Comparison of ENCODE assay signal across 8 mouse cellular contexts in the genomic region with DNA sequence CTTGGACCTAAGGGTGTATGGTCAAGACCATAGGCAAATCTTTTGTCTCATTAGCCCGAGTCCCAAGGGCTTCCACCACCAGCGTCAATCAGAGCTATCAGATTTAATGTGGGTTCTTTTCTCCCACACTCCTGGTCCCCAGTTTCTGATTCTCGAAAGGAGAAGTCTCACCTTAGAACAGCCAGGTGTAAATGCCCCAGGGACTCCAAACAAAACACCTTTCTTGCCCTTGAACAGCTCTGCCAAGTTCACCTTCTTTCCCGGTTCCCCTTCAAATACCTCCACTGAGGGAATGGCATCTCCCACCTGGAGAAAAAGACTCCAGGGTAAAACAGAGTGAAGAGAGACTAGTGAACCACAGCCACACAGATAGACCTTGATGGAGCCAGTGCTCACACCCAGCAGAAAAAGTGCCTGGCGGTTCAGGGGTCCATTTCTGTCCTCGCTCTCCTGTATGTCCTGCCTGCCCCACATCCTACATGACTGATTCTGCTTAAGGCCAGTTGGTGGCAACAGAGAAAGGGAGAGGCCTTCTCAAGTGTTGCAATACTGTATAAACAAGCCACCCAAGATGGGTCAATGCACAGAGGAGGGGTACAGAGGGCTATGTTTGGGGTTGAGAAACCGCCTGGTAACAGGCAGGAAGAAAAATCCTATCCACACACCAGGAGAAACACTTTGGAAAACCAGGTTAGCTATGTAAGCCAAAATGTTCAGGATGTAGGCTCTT. TPM values are rescaled to one million over a fixed set of nuclear protein-coding genes. Genes with fewer than 3 reads are reported as not detected.
DNase-seq lines count a peak whose midpoint lies in the region; ATAC-seq lines count a peak whose summit lies in the region.

No protein-coding gene starts in this region.

- no peaks in the 10 kb centered on the region for H3K9me3 ChIP-seq in forebrain, embryonic 14.5 days (replicated peaks; ENCODE audit: control insufficient read depth, low read length)
- H3K9me3 ChIP-seq in liver, embryonic 12.5 days (replicated peaks), result no peaks in the 10 kb centered on the region
- no peaks in the 10 kb centered on the region for H3K9me3 ChIP-seq in neural tube, embryonic 15.5 days (replicated peaks)

- H3K27ac ChIP-seq in forebrain, embryonic 14.5 days (ENCODE audit: low read depth, low read length), result no peak overlapping the region
- H3K27ac ChIP-seq in liver, embryonic 12.5 days, result peak overlapping the region; percentile 9; the same call in 1 of the 2 replicates
- no peak overlapping the region for H3K27ac ChIP-seq in neural tube, embryonic 15.5 days (replicated peaks)

- no peaks in the 10 kb centered on the region for H3K27me3 ChIP-seq in forebrain, embryonic 14.5 days (replicated peaks; ENCODE audit: control insufficient read depth, insufficient read depth, low read length)
- no peaks in the 10 kb centered on the region for H3K27me3 ChIP-seq in liver, embryonic 12.5 days (replicated peaks)
- no peaks in the 10 kb centered on the region for H3K27me3 ChIP-seq in neural tube, embryonic 15.5 days (replicated peaks)

- 89% methylated on average over 7 of the region's 7 CpGs for WGBS in forebrain, embryonic 14.5 days
- 76% methylated on average over 7 of the region's 7 CpGs for WGBS in liver, embryonic 12.5 days (ENCODE audit: insufficient replicate concordance)
- whole genome bisulfite sequencing in neural tube, embryonic 15.5 days, result 92% methylated on average over 7 of the region's 7 CpGs

- peak overlapping the region; percentile 82 for H3K4me2 ChIP-seq in forebrain, embryonic 14.5 days (ENCODE audit: low read length)
- peak overlapping the region; percentile 90 for H3K4me2 ChIP-seq in liver, embryonic 12.5 days
- peak overlapping the region; percentile 73 for H3K4me2 ChIP-seq in neural tube, embryonic 15.5 days

- peak overlapping the region; percentile 53; the same call in 1 of the 2 replicates for H3K4me3 ChIP-seq in forebrain, embryonic 14.5 days (ENCODE audit: low read depth, low read length)
- H3K4me3 ChIP-seq in liver, embryonic 12.5 days, result peak overlapping the region; percentile 78
- H3K4me3 ChIP-seq in neural tube, embryonic 15.5 days (replicated peaks), result peak overlapping the region; percentile 64

- peaks cover 50% of the 10 kb centered on the region for H3K36me3 ChIP-seq in forebrain, embryonic 14.5 days (ENCODE audit: control insufficient read depth, insufficient read depth, low read length)
- H3K36me3 ChIP-seq in liver, embryonic 12.5 days, result peaks cover 42% of the 10 kb centered on the region
- H3K36me3 ChIP-seq in neural tube, embryonic 15.5 days, result peaks cover 52% of the 10 kb centered on the region

- ATAC-seq in forebrain, embryonic 14.5 days, result no peak
- no peak for ATAC-seq in liver, embryonic 12.5 days
- no peak for ATAC-seq in neural tube, embryonic 15.5 days (ENCODE audit: low FRiP score)
- ATAC-seq in megakaryocyte progenitor cell, adult 5-6 weeks (replicated peaks; ENCODE audit: poor library complexity), result no peak

- H3K9ac ChIP-seq in forebrain, embryonic 14.5 days (ENCODE audit: low read length), result peak overlapping the region; percentile 71; the same call in 1 of the 2 replicates
- peak overlapping the region; percentile 82 for H3K9ac ChIP-seq in liver, embryonic 12.5 days
- peak overlapping the region; percentile 73; the same call in 1 of the 2 replicates for H3K9ac ChIP-seq in neural tube, embryonic 15.5 days (replicated peaks)

- peaks cover 11% of the 10 kb centered on the region for H3K4me1 ChIP-seq in forebrain, embryonic 14.5 days (ENCODE audit: control insufficient read depth, insufficient read depth, low read length)
- peaks cover 37% of the 10 kb centered on the region for H3K4me1 ChIP-seq in liver, embryonic 12.5 days
- H3K4me1 ChIP-seq in neural tube, embryonic 15.5 days, result peaks cover 38% of the 10 kb centered on the region

- DNase-seq in layer of hippocampus, adult 9-11 months, result peak; percentile 8
- no peak for DNase-seq in layer of hippocampus, postnatal 14 days (ENCODE audit: low spot score in 2 of 2)
- DNase-seq in forebrain, embryonic 14.5 days (ENCODE audit: low spot score), result no peak
- no peak for DNase-seq in embryo, embryonic 11 days
- DNase-seq in thymus, postnatal 10 days (ENCODE audit: low spot score in 2 of 2), result no peak

RNA-seq across cellular contexts. Expression of gene Trmt112, which starts 1.5 kb away (rescaled TPM):
- total RNA-seq in layer of hippocampus, postnatal 14 days (2021), result 10 to 100 TPM; 39.7 to 42.4 TPM
- polyA plus RNA-seq in forebrain, embryonic 14.5 days (2014; fragmentation: Nextera tagmentation; extraction: Ambion mirVana), result 125 and 150 TPM in 2 replicates
- 115 TPM in 2 replicates for polyA plus RNA-seq in liver, embryonic 12.5 days (2016; fragmentation: Nextera tagmentation; extraction: Ambion mirVana)
- 103 and 113 TPM in 2 replicates for polyA plus RNA-seq in neural tube, embryonic 15.5 days (2015; fragmentation: Nextera tagmentation; extraction: Ambion mirVana)
- total RNA-seq in megakaryocyte progenitor cell, adult 5-6 weeks (2015), result 149 and 168 TPM in 2 replicates
- total RNA-seq in megakaryocyte progenitor cell, adult 5-6 weeks (2017), result 229 and 256 TPM in 2 replicates

RNA-seq across cellular contexts. Expression of gene Prdx5, which starts 1.9 kb away (rescaled TPM):
- total RNA-seq in layer of hippocampus, postnatal 14 days (2021), result 100 to 1,000 TPM; 377 to 396 TPM
- 229 and 233 TPM in 2 replicates for polyA plus RNA-seq in forebrain, embryonic 14.5 days (2014; fragmentation: Nextera tagmentation; extraction: Ambion mirVana)
- polyA plus RNA-seq in liver, embryonic 12.5 days (2016; fragmentation: Nextera tagmentation; extraction: Ambion mirVana), result 94.2 and 101 TPM in 2 replicates
- polyA plus RNA-seq in neural tube, embryonic 15.5 days (2015; fragmentation: Nextera tagmentation; extraction: Ambion mirVana), result 392 and 417 TPM in 2 replicates
- total RNA-seq in megakaryocyte progenitor cell, adult 5-6 weeks (2015), result 310 and 346 TPM in 2 replicates
- total RNA-seq in megakaryocyte progenitor cell, adult 5-6 weeks (2017), result 546 and 620 TPM in 2 replicates

RNA-seq across cellular contexts. Expression of gene Esrra, which starts 13.6 kb away (rescaled TPM):
- 10 to 100 TPM; 52.6 to 59.2 TPM for total RNA-seq in layer of hippocampus, postnatal 14 days (2021)
- polyA plus RNA-seq in forebrain, embryonic 14.5 days (2014; fragmentation: Nextera tagmentation; extraction: Ambion mirVana), result 6.3 and 7.0 TPM in 2 replicates
- 6.5 and 6.8 TPM in 2 replicates for polyA plus RNA-seq in liver, embryonic 12.5 days (2016; fragmentation: Nextera tagmentation; extraction: Ambion mirVana)
- 16.9 and 17.1 TPM in 2 replicates for polyA plus RNA-seq in neural tube, embryonic 15.5 days (2015; fragmentation: Nextera tagmentation; extraction: Ambion mirVana)
- 8.5 and 10.2 TPM in 2 replicates for total RNA-seq in megakaryocyte progenitor cell, adult 5-6 weeks (2015)
- total RNA-seq in megakaryocyte progenitor cell, adult 5-6 weeks (2017), result 23.9 and 27.5 TPM in 2 replicates

RNA-seq across cellular contexts. Expression of gene Catsperz, which starts 17.2 kb away (rescaled TPM):
- 10 to 100 TPM; 13.3 to 14.4 TPM for total RNA-seq in layer of hippocampus, postnatal 14 days (2021)
- 0.45 and 1.1 TPM in 2 replicates for polyA plus RNA-seq in forebrain, embryonic 14.5 days (2014; fragmentation: Nextera tagmentation; extraction: Ambion mirVana)
- 0.80 and 0.93 TPM in 2 replicates for polyA plus RNA-seq in liver, embryonic 12.5 days (2016; fragmentation: Nextera tagmentation; extraction: Ambion mirVana)
- 6.8 TPM in 2 replicates for polyA plus RNA-seq in neural tube, embryonic 15.5 days (2015; fragmentation: Nextera tagmentation; extraction: Ambion mirVana)
- 1.3 and 2.1 TPM in 2 replicates for total RNA-seq in megakaryocyte progenitor cell, adult 5-6 weeks (2015)
- total RNA-seq in megakaryocyte progenitor cell, adult 5-6 weeks (2017), result 0.67 and 0.98 TPM in 2 replicates

RNA-seq across cellular contexts. Expression of gene Kcnk4, which starts 26.3 kb away (rescaled TPM):
- total RNA-seq in layer of hippocampus, postnatal 14 days (2021), result 10 to 100 TPM; 26.2 to 26.9 TPM
- polyA plus RNA-seq in forebrain, embryonic 14.5 days (2014; fragmentation: Nextera tagmentation; extraction: Ambion mirVana), result 0.77 and 0.98 TPM in 2 replicates
- 0.05 TPM in 1 of 2 replicates, not detected in the other for polyA plus RNA-seq in liver, embryonic 12.5 days (2016; fragmentation: Nextera tagmentation; extraction: Ambion mirVana)
- polyA plus RNA-seq in neural tube, embryonic 15.5 days (2015; fragmentation: Nextera tagmentation; extraction: Ambion mirVana), result 11.8 and 13.8 TPM in 2 replicates
- not detected in 2 replicates for total RNA-seq in megakaryocyte progenitor cell, adult 5-6 weeks (2015)
- not detected in 2 replicates for total RNA-seq in megakaryocyte progenitor cell, adult 5-6 weeks (2017)
